Mouse (Mus musculus) ovary, adult 18-20 months (tissue): ENCODE measurements at regions not wholly inside any gene's neighbourhood (a gene's known extent, or its start where the extent isn't known, plus 50 kb on each side); places are given as distances from the start of the nearest gene placed in this dataset.

Experiments used
- DNase-seq: peaks from one replicate; pipeline ENCODE4 v3.0.0; 2022; ENCODE audit warnings: low spot score, mixed read lengths

GRCm38 (mm10) chr11:63482593-63482992 is 353.8 kb downstream of the Pmp22 start:
- DNase-seq: no peak

DNA sequence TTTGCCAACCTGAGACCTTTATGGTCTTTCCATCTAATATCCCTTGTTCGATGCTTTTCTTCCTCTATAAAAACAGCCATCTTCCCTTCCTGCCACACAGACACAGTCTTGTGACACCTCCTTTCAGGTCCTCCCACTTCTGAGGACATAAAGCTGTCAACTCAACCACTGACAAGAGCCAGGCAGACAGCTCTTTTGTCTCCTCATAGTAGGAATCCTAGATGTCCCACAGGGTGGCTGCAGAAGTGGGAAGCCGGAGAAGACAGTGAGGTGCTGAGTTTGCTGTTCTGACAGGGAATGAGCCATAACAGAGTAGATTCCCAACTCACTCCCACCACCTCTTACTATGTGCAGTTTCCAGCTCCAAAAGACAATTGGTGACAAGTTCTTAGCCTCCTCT is 358.4 kb downstream of the Pmp22 start:
- DNase-seq: no peak

DNA sequence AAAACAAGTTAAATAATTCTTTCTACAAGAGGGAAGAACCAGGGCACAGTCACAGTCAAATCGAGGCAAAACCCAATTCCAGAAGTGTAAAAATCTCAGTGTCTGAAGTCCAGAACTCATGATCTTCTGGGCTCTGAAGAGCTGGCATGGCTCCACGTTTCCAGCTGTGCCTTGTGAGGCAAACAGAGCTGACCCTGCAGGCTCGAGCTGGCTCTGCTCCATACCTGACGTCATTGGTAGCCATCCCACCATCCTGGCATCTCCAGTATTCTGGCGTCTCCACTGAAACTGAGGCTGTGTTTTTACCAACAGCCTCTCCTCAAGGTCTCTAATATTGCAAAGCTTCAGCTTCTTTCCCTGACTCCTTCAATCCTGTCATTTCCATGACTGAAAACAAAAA is 373.4 kb downstream of the Pmp22 start:
- peak; percentile 25 for DNase-seq

DNA sequence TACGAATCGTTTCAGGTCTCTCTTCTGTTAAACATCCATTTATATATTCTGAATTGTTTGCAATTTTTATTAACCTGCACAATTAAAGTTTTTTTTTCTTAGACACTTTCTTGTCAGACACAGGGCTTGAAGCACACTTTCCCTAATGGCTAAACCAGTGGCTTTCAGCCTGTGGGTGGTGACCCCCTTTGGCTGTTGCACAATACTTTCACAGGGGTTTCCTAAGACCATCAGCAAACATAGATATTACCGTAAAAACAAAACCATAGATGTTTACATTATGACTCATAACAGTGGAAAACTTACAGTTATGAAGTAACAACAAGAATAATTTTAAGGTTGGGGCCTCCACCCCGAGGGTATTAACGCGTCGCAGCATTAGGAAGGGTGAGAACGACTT is 378.6 kb downstream of the Pmp22 start:
- DNase-seq: no peak

DNA sequence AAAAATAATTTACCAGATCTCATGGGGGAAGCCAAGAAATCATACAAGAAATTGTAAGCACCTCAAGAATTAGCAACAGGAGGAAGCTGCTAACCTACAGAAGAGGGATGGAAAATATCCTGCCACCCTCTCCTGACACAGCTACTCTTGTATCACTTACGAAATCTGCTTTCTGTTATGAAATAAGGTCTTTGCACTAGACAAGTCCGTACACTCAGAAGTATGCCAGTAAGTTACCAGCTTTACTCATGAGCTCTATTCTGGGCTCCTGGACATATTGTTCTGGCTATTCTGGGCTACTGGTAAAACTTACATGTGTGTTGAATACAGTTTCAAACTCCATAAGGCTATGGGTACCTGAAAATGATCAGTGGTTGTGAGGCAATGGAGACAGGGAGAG is 379.9 kb downstream of the Pmp22 start:
- DNase-seq: no peak

DNA sequence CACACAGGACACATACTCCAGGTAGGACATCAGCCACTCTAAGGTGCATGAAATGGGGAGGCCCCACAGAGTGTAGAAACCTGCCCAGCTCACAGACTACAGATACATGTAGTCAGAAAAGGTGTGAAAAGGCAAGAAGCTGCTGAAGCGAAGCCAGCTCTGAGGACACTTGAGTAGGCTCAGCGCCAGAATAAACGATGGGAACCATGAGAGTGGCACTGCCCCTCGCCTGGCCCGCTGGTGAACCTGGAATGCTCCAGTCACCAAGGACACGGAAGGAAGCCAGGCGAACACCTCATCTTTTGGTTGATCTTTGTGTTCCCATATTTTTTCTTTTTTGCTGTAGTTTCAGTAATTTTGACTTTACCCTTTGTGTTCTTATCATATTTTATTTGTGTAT is 381.8 kb downstream of the Pmp22 start:
- DNase-seq: no peak

DNA sequence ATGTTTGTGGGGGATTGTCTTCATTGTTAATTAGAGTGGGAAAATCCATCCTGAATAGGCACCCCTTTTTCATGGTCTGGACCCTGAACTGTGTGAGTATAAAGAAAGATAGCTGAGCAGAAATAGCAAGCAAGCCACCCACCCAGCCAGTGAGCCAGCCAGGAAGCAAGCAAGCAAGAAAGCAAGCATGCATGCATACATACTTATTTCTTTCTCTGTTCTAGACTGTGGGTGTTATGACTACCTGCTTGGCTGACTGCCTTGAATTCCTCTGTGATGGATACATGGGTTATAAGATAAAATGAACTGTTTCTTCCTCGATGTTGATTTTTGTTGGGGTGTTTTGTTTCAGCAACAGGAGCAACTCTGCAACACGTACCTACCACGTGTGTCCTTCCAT is 385.8 kb downstream of the Pmp22 start:
- DNase-seq: no peak

- no peak for DNase-seq
Observed at GRCm38 (mm10) chr11:63518847-63519246, 390.1 kb downstream of the Pmp22 start.

DNA sequence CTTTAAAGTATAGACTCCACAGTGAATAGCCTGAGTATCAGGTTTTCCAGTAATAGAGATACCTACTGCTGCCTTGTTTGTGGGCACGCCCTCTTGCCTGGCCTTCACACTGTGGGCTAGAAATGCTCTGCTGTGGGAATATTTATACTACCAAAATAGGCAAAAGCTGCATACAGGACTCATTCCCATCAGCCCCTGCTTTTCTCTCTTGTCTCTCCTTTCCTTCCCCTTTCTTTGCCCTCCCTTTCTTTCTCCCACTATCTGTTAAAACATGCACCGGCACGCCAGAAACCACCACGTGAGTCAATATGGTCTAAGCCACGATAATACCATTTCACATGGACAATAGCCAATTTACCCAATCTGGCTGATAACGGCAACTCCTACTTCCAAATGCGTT is 395.5 kb downstream of the Pmp22 start:
- no peak for DNase-seq

DNA sequence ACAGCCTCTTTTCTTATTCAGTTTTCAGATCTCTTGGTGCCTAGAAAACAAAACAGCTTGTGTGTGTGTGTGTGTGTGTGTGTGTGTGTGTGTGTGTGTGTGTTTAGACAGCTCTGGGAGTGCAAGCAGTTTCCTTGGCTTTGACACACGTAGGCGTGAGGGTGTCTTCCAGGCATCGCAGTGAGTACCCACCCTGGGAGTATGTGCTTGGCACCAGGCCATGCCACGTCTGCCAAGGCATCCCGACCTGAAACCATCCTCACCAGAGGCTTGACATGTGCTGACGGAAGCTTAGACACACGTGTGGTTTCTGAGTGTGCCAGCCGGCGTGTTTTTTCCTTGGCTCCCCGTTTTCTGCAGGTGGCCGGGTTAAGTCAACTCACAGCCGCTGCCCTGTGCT is 396.6 kb downstream of the Pmp22 start:
- no peak for DNase-seq

DNA sequence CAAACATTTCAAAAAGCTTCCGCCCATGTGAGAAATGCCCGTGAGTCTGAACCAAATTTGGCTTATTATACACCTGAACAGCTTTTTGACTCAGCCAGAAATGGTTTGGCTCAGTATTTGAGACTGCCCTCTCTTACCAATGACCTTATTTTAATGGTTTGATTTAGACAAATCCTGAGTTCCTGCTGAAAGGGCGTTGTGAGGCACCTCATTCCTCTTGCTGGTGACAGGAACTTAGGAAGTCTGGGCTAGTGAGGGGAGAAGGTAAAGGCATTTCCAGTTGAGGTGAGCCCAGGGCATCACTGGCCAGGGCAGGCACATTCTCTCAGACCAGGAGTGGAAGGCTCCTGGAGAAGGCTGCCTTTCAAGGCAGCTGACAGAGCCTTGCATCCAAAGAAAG is 396.1 kb downstream of the Hs3st3b1 start:
- DNase-seq: no peak

DNA sequence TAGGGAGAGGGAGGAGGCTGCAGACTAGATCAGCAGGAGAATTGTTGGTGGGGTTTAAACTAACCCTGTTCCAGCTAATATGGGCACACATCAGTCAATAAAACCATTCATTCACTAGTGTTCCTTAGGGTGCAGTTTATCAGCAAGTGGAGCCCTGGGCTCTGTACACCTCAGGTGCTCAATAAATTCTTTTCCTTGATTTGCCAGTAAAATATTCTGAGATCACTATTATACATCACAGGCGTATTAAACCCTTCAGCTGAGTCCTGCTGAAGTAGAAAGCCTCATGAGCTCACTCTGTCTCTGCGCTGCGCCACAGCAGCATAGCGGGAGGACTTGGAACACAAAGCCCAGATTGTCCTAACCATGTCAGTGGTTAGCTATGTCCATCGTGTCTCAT is 389.3 kb downstream of the Hs3st3b1 start:
- DNase-seq: no peak

- no peak for DNase-seq
Observed at GRCm38 (mm10) chr11:63533555-63534200, 388.4 kb downstream of the Hs3st3b1 start.

GRCm38 (mm10) chr11:63537693-63538092 is 384.4 kb downstream of the Hs3st3b1 start:
- no peak for DNase-seq

GRCm38 (mm10) chr11:63543971-63544696 is 378.0 kb downstream of the Hs3st3b1 start:
- no peak for DNase-seq

DNA sequence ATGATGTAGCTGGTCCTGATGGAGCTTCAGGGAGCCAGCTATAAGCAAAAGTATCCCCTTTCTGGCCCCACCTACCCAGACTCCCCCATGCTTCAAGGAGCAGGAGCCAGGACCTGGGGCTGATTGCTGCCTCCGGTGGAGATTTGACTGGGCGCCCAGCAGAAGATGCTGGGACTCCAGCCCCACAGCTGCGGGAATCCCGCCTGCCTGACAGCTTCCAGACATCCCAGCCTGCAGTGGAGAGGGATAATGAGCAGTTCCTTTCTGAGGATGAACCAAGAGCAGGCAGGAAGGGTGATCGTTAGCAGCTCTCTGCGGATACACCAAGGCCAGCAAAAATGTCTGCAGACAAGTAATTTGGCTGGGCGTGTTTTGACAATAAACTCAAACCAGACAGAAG is 376.6 kb downstream of the Hs3st3b1 start:
- no peak for DNase-seq

GRCm38 (mm10) chr11:63560466-63560865 is 361.6 kb downstream of the Hs3st3b1 start:
- DNase-seq: no peak

DNA sequence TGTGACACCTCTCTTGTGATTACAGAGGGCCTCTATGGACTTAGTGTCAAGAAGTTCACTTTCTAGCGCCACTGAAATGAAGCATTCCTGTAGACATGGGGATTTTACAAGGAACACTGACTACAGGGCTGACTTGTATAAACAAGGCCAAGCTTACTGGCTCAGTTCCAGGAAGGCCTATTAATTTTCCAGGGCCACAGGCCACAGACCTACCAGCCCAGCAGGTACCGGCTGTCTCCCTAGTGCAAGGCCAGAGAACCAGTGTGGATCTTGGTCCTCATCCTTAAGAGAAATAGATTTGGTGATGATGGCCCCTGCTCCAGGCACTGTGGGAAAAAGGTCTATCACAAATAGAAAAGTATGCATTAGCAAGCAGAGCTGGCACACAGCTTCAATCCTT is 359.4 kb downstream of the Hs3st3b1 start:
- peak; percentile 5 for DNase-seq

GRCm38 (mm10) chr11:63565471-63566232 is 356.4 kb downstream of the Hs3st3b1 start:
- DNase-seq: no peak

DNA sequence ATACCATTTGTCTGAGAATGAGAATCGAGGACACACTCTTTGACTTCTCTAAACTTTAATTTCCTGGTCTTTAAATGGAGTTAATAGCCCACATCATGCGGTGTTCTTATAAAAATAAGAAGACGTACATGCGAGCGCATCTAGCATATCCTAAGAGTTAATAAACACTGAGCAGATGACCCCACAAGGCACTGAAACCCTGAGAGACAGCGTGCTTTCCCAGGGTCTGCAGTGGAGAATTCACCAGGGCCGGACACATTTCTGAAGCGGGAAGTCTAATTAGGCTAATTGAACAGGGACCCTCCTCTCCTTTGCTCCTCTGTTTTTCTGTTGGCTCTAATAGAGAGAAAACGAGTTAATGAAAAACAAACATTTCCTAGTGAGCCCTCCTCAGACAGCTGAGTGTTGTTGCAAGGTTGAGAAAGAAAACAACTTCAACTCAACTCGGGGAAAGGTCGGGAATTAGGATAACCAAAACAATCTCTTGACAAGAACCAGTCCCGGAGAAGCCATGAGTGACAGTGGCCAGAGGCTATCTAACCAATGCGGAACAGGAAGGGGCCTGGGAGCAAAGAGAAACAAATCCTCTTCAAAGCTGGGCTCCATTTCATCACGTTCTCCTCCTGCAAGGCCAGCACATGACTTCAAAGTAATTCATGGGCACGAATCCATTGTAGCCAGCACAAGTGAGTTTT is 352.2 kb downstream of the Hs3st3b1 start:
- no peak for DNase-seq

DNA sequence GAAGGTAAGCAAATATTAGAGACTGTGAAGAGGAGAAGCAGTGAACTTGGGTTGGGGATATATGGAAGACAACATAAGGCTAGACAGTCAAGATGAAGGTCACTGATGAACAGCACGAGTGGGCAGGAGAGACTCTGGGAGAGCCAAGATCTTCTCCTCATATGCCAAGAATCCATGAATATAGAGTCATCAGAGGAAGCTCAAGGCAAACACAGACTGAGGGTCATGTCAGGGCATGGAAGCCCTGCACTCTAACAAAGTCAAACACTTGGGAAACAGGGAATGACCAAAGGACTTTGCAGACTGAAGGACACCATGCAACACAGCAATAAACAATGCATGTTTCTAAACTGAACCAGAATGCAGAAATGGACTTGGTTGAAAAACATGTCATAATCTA is 351.4 kb downstream of the Hs3st3b1 start:
- DNase-seq: no peak

DNA sequence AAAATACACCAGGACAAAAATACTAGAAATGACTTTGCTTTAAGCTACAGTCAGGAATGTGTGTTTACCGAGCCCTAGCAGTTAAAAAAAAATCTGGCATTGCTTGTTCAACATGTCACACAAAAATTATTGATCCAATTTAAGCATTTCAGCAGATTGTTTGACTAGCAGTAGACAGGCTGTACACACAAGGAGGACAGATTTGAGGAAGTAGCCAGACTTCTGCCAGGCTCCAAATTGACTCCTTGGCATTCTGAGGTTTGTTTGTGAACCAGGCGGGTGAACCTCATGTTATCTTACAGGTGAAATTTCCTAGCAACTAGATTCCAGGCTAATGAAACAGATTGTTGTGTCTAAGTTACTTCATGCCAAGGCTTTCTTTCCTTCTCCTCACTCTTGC is 348.8 kb downstream of the Hs3st3b1 start:
- DNase-seq: no peak

- no peak for DNase-seq
Observed at GRCm38 (mm10) chr11:63583321-63583720, 338.8 kb downstream of the Hs3st3b1 start.
